Mouse (Mus musculus) liver, postnatal 0 days (tissue): ENCODE measurements around the gene Hsd17b12.

Experiments
- CTCF ChIP-seq: sonication (generic); IDR thresholded peaks from 2 replicates; pipeline ENCODE4 v1.5.1; 2016; ENCODE audit warnings: antibody characterized with exemption, low read depth
- EP300 ChIP-seq: IDR thresholded peaks from 2 replicates; pipeline ENCODE4 v1.6.1; 2016; ENCODE audit warnings: antibody characterized with exemption, low read depth, mild to moderate bottlenecking

DNA sequence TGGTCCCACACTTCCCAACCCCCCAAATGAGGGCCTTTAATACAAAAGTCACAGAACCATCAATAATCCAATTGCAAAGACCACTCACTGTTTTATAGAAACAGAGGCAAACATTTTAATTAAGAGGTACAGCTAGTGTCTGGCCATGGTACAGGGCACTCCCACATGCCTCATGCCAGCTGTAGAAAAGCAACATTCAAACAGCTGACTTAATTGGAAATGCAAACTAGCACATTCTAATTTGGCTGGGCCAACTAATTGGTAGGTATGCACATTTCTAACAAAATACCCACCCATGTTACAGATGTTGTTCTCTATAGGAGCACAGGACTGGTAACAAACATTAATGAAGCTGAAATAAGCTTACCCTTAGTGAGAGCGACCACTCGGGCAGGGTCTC, 54.0 kb downstream of the Hsd17b12 start:
- no peak for TF ChIP-seq CTCF
- no peak for TF ChIP-seq EP300
